Mouse (Mus musculus) hindbrain, embryonic 15.5 days (tissue): ENCODE results near the gene Mdfic. TPM values are rescaled to one million over a fixed set of nuclear protein-coding genes. Genes with fewer than 3 reads are reported as not detected.

Source experiments
- ATAC-seq: fragments of 200-750 bp; cut with Nextera tagmentation; 2 replicates; pipeline ENCODE4 v1.8.0; 2017; ENCODE audit warnings: low read depth, moderate number of reproducible peaks, moderate TSS enrichment; ENCODE audit not compliant: low FRiP score
- H3K27ac ChIP-seq: fragments of 300-500 bp; sonication (generic); replicated peaks from 2 replicates; pipeline ENCODE4 v1.5.1; 2015; ENCODE audit warnings: mild to moderate bottlenecking, inconsistent platforms
- H3K27me3 ChIP-seq: fragments of 300-500 bp; sonication (generic); 2 replicates; pipeline ENCODE4 v1.6.1; 2015; ENCODE audit warnings: control low read depth, inconsistent platforms
- H3K36me3 ChIP-seq: fragments of 300-500 bp; sonication (generic); 2 replicates; pipeline ENCODE4 v1.6.1; 2015; ENCODE audit warnings: control low read depth, inconsistent platforms
- H3K4me1 ChIP-seq: fragments of 300-500 bp; sonication (generic); replicated peaks from 2 replicates; pipeline ENCODE4 v1.6.1; 2015; ENCODE audit warnings: control low read depth, inconsistent platforms
- H3K4me2 ChIP-seq: fragments of 300-500 bp; sonication (generic); 2 replicates; pipeline ENCODE4 v1.6.1; 2015; ENCODE audit warnings: moderate library complexity, mild to moderate bottlenecking, inconsistent platforms
- H3K4me3 ChIP-seq: fragments of 300-500 bp; sonication (generic); 2 replicates; pipeline ENCODE4 v1.5.1; 2015; ENCODE audit warnings: mild to moderate bottlenecking, inconsistent platforms
- H3K9ac ChIP-seq: fragments of 300-500 bp; sonication (generic); 2 replicates; pipeline ENCODE4 v1.6.1; 2015; ENCODE audit warnings: inconsistent platforms
- H3K9me3 ChIP-seq: fragments of 300-500 bp; sonication (generic); 2 replicates; pipeline ENCODE4 v1.6.1; 2016; ENCODE audit warnings: control low read depth, inconsistent platforms
- whole genome bisulfite sequencing: fragments of 180-500 bp; shearing (Covaris S2); methylation state at CpG from one replicate; pipeline ENCODE4 v1.1.7; 2015; 5-methylcytosine and 5-hydroxymethylcytosine counted together
- polyA plus RNA-seq: library from polyadenylated mRNA; unstranded; fragments of >200 nt; fragmentation: Nextera tagmentation; extraction: Ambion mirVana; gene quantifications from 2 replicates; pipeline ENCODE4 v1.2.1, GENCODE M21; 2015

Mdfic gene
- polyA plus RNA-seq, 1 experiment from 2014 or later = 1.2 TPM

DNA sequence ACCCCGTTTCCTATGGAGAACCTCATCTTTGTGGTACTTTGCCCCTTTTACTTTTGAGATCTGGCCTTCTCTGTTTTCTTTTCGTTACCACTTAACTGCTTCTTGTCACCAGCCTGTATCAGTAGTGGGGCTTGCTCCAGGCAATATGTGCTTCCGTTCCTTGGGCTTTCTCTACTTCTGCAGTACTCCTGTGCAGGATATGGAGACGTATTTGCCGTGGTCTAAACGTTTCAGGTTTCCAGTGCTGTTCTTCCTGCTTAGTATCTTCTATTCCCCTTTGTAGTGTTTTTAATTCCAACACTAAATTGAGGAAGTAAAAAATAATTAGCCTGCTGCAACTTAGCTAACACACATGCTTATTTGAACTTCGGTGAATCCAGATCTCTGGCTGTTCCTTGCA is 43.6 kb downstream of the Mdfic start:
- H3K36me3 ChIP-seq = no peaks in the 10 kb centered on the region
- no peak overlapping the region for H3K27ac ChIP-seq
- no peak overlapping the region for H3K9ac ChIP-seq
- ATAC-seq = no peak
- no peaks in the 10 kb centered on the region for H3K9me3 ChIP-seq
- H3K4me3 ChIP-seq = no peak overlapping the region
- no peak overlapping the region for H3K4me2 ChIP-seq
- H3K4me1 ChIP-seq = no peaks in the 10 kb centered on the region
- WGBS = 76% methylated on average over 7 of the region's 7 CpGs
- H3K27me3 ChIP-seq = no peaks in the 10 kb centered on the region

GRCm38 (mm10) chr6:15767460-15767859 is 47.0 kb downstream of the Mdfic start:
- no peak overlapping the region for H3K4me3 ChIP-seq
- no peak for ATAC-seq
- no peak overlapping the region for H3K27ac ChIP-seq
- WGBS = 43% methylated on average over 6 of the region's 6 CpGs
- H3K36me3 ChIP-seq = no peaks in the 10 kb centered on the region
- no peaks in the 10 kb centered on the region for H3K4me1 ChIP-seq
- H3K9ac ChIP-seq = no peak overlapping the region
- H3K4me2 ChIP-seq = no peak overlapping the region
- H3K27me3 ChIP-seq = no peaks in the 10 kb centered on the region
- H3K9me3 ChIP-seq = no peaks in the 10 kb centered on the region

GRCm38 (mm10) chr6:15770128-15770527 is 49.7 kb downstream of the Mdfic start:
- H3K27ac ChIP-seq = no peak overlapping the region
- H3K4me3 ChIP-seq = no peak overlapping the region
- no peaks in the 10 kb centered on the region for H3K27me3 ChIP-seq
- no peak for ATAC-seq
- no peaks in the 10 kb centered on the region for H3K4me1 ChIP-seq
- no peak overlapping the region for H3K9ac ChIP-seq
- no peaks in the 10 kb centered on the region for H3K9me3 ChIP-seq
- WGBS = 78% methylated on average over 8 of the region's 8 CpGs
- H3K4me2 ChIP-seq = no peak overlapping the region
- H3K36me3 ChIP-seq = no peaks in the 10 kb centered on the region

DNA sequence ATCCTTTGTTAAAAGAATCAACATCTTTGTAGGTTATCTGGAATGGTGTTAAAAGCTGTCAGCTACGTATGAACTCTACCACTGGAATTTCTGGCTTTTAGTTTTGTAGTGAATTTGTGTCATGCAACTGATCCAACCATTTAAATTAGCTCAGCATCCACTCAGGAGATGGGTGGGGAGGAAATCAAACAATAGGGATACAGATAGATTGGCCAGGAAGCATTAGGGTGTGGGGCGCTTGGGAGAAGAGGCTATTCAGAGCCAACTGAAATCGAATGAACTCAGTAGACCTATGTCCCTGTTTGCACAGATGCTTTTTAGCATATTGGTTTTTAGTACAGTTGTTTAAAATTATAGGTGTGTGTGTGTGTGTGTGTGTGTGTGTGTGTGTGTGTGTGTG is 56.6 kb downstream of the Mdfic start:
- Histone ChIP-seq H3K4me2 (no peak overlapping the region), H3K27me3 (no peaks in the 10 kb centered on the region), H3K4me1 (no peaks in the 10 kb centered on the region), H3K9me3 (no peaks in the 10 kb centered on the region), H3K36me3 (no peaks in the 10 kb centered on the region), H3K4me3 (no peak overlapping the region), H3K9ac (no peak overlapping the region), H3K27ac (no peak overlapping the region)
- no peak for ATAC-seq
- 88% methylated on average over 3 of the region's 3 CpGs for WGBS

DNA sequence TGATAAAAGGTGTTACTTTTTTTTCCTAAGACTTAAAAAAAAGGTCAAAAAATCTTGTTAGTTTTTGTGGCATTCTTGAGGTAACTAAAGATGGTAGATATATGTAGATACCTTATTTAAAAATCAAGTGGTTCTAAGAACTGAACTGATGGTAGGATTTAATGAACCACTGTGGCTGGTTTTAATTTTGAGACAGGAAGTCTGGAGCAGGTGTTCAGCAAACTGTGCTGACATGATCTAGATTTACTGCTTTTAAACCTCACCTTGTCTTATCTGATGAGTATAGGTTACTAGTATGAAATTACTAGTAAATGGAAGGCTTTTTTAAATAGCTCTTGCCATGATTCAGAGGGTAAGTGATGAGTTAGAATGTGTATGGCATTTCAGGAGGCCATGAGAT is 59.7 kb downstream of the Mdfic start:
- Histone ChIP-seq H3K4me1 (no peaks in the 10 kb centered on the region), H3K27ac (no peak overlapping the region), H3K4me3 (no peak overlapping the region), H3K27me3 (no peaks in the 10 kb centered on the region), H3K4me2 (no peak overlapping the region), H3K36me3 (no peaks in the 10 kb centered on the region), H3K9ac (no peak overlapping the region), H3K9me3 (no peaks in the 10 kb centered on the region)
- ATAC-seq = no peak

GRCm38 (mm10) chr6:15780688-15781087 is 60.2 kb downstream of the Mdfic start:
- no peak for ATAC-seq
- Histone ChIP-seq H3K4me1 (no peaks in the 10 kb centered on the region), H3K36me3 (no peaks in the 10 kb centered on the region), H3K9me3 (no peaks in the 10 kb centered on the region), H3K27ac (no peak overlapping the region), H3K4me3 (no peak overlapping the region), H3K9ac (no peak overlapping the region), H3K27me3 (no peaks in the 10 kb centered on the region), H3K4me2 (no peak overlapping the region)
- WGBS = 90% methylated on average over 2 of the region's 2 CpGs

DNA sequence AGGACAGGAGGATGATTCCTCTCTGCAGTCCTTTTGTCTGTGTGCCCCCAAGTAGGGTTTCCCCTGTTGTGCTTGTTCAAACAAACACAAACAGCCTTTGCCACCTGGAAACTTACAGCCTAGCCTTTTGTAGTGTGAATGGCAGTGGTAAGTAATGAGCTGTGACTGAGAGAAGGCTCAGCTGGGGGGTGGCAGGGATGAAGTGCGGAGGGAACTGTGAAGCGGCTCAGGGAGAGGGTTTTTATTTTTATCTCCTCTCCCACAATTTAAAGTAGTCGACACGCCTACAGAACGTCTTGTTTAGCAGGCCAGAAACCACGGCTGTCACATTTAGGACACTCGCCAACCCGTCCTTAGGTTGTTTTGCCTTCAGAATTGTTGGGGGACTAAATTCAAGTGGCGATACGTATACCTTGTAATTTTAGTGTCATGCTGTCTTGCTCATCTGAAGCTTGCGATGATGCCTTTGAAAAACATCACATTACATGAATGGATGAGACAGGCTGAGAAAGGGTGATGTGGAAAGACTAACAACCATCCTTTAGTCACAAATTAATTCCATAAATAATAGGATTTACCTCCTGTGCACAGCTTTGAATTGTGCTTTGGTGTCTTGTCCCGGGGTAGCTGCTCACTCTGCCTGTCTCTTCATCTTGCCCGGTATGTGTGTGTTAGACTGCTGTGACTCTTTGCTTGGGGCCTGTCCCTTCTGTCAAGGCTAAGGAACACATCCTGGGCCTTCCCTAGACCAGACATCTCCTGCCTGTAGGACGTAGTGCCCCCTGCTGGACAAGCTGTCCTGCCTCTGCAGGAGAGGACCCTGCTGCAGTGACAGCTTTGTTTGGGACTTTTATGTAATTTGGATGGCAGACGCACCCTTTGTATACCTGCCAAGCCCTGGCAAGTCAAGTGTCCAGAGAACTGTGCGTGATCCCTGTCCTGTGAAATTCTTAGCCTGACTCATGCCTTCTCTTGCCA is 69.4 kb downstream of the Mdfic start:
- no peaks in the 10 kb centered on the region for H3K9me3 ChIP-seq
- 19% methylated on average over 16 of the region's 16 CpGs for WGBS
- H3K4me3 ChIP-seq = no peak overlapping the region
- H3K27me3 ChIP-seq = no peaks in the 10 kb centered on the region
- peaks cover 8% of the 10 kb centered on the region for H3K4me1 ChIP-seq
- H3K4me2 ChIP-seq = peak overlapping the region; percentile 38
- no peak overlapping the region for H3K27ac ChIP-seq
- ATAC-seq = peak; percentile 66
- no peaks in the 10 kb centered on the region for H3K36me3 ChIP-seq
- H3K9ac ChIP-seq = no peak overlapping the region

- Histone ChIP-seq H3K9ac (no peak overlapping the region), H3K4me1 (peaks cover 8% of the 10 kb centered on the region), H3K9me3 (no peaks in the 10 kb centered on the region), H3K36me3 (no peaks in the 10 kb centered on the region), H3K4me2 (no peak overlapping the region), H3K27me3 (no peaks in the 10 kb centered on the region), H3K4me3 (no peak overlapping the region), H3K27ac (no peak overlapping the region)
- ATAC-seq = no peak
- 76% methylated on average over 12 of the region's 12 CpGs for WGBS
Observed at GRCm38 (mm10) chr6:15792680-15793601, 72.5 kb downstream of the Mdfic start.

GRCm38 (mm10) chr6:15793602-15794345 is 73.3 kb downstream of the Mdfic start:
- Histone ChIP-seq H3K27me3 (no peaks in the 10 kb centered on the region), H3K4me1 (peaks cover 8% of the 10 kb centered on the region), H3K4me3 (no peak overlapping the region), H3K9ac (no peak overlapping the region), H3K27ac (no peak overlapping the region), H3K4me2 (no peak overlapping the region), H3K36me3 (no peaks in the 10 kb centered on the region), H3K9me3 (no peaks in the 10 kb centered on the region)
- ATAC-seq = no peak
- WGBS = 78% methylated on average over 8 of the region's 8 CpGs

GRCm38 (mm10) chr6:15794801-15795200 is 74.3 kb downstream of the Mdfic start:
- Histone ChIP-seq H3K27me3 (no peaks in the 10 kb centered on the region), H3K9me3 (no peaks in the 10 kb centered on the region)
- WGBS = 88% methylated on average over 3 of the region's 3 CpGs

DNA sequence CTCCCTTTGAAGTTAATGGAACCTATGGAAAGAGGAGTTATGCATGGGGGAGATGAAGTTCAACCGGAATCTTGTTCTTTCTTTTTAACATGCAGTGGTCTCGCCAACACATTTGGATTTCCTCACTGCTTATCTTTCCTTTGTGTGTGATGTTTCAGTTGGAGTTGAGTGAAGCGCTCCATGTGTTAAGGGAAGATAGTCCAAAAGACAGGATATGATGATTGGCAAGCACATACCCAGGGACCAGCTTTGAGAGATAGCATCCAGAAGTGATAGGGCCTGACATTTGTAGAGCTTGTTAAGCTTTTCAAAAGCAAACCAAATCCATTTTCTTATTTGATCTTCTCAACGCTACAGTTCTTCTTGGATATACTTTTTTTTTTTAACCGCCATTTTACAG is 86.9 kb downstream of the Mdfic start:
- 93% methylated on average over 5 of the region's 5 CpGs for WGBS
- H3K9ac ChIP-seq = no peak overlapping the region
- no peaks in the 10 kb centered on the region for H3K36me3 ChIP-seq
- no peak for ATAC-seq
- H3K9me3 ChIP-seq = no peaks in the 10 kb centered on the region
- H3K4me1 ChIP-seq = no peaks in the 10 kb centered on the region
- no peak overlapping the region for H3K4me3 ChIP-seq
- H3K27ac ChIP-seq = no peak overlapping the region
- no peak overlapping the region for H3K4me2 ChIP-seq
- no peaks in the 10 kb centered on the region for H3K27me3 ChIP-seq

More at GRCm38 (mm10) chr6:15794801-15795200, 74.3 kb downstream of the Mdfic start:
- ATAC-seq = no peak
- Histone ChIP-seq H3K27ac (no peak overlapping the region), H3K36me3 (no peaks in the 10 kb centered on the region), H3K4me2 (no peak overlapping the region), H3K4me1 (peaks cover 1% of the 10 kb centered on the region), H3K4me3 (no peak overlapping the region), H3K9ac (no peak overlapping the region)
